Mouse (Mus musculus): ENCODE measurements around the gene Tmem176a. TPM values are rescaled to one million over a fixed set of nuclear protein-coding genes. Genes with fewer than 3 reads are reported as not detected.
A peak's percentile ranks its signal among the peaks of the same experiment; 100 is the strongest.

Tmem176a gene
- polyA plus RNA-seq, 1 experiment from 2014 or later = 17.9 TPM

- no peaks in the 10 kb centered on the region for H3K9me3 ChIP-seq (replicated peaks; ENCODE audit: control insufficient read depth, low read length, poor library complexity, severe bottlenecking)
- no peaks in the 10 kb centered on the region for H3K27me3 ChIP-seq (ENCODE audit: control insufficient read depth, insufficient read depth, low read depth, low read length)
- no peak overlapping the region for H3K4me2 ChIP-seq (ENCODE audit: low read length)
- no peaks in the 10 kb centered on the region for H3K36me3 ChIP-seq (ENCODE audit: control insufficient read depth, insufficient read depth, low read length)
- H3K4me1 ChIP-seq (ENCODE audit: control insufficient read depth, insufficient read depth, low read length) = no peaks in the 10 kb centered on the region
- H3K4me3 ChIP-seq (ENCODE audit: low read depth, low read length) = no peak overlapping the region
- no peak overlapping the region for H3K27ac ChIP-seq (ENCODE audit: low read length)
- ATAC-seq = no peak
- H3K9ac ChIP-seq (ENCODE audit: low read depth, low read length) = no peak overlapping the region
- WGBS = 50% methylated on average over 8 of the region's 8 CpGs
These were observed 17.0 kb downstream of the Tmem176a start for GRCm38 (mm10) chr6:48857613-48858302.

DNA sequence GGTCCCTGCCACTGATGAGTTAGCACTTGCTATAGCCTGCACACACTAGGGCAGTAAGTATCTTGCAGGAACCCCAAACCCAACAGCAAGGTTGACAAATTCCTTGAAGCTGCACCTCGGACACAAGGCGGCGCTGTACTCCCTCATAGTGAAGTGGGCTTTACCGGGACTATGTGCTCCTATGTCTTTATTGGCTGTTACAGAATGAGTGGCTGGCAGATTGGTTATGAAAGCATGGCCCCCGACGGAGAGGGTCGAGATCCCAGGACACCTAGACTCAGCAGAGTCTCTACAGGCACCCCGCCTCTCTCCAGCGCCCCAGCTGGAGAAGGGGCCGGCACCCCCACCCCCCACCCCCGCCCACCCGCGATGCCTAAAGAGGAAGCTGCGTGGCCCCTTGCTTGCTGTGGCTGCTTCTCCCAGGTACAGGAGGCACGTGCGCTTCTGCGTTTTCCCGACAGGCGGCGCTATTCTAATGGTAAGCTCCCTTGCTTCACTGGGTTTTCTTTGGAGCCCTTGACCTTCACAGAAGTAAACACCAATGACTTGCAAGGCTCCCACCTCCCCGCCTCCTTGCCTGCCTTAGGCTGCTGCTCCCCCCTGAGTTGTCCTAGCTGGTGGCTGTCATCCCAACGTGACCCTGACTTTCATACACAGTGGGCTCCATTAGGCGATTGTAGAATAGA, 19.6 kb downstream of the Tmem176a start:
- H3K4me2 ChIP-seq (ENCODE audit: low read length) = peak overlapping the region; percentile 38
- no peaks in the 10 kb centered on the region for H3K36me3 ChIP-seq (ENCODE audit: control insufficient read depth, insufficient read depth, low read length)
- no peaks in the 10 kb centered on the region for H3K27me3 ChIP-seq (ENCODE audit: control insufficient read depth, insufficient read depth, low read depth, low read length)
- no peaks in the 10 kb centered on the region for H3K4me1 ChIP-seq (ENCODE audit: control insufficient read depth, insufficient read depth, low read length)
- no peak for ATAC-seq
- H3K9me3 ChIP-seq (replicated peaks; ENCODE audit: control insufficient read depth, low read length, poor library complexity, severe bottlenecking) = no peaks in the 10 kb centered on the region
- H3K4me3 ChIP-seq (ENCODE audit: low read depth, low read length) = 0 out of 2 replicates have a peak overlapping the region, but pooled peaks have one; percentile 4
- no peak overlapping the region for H3K27ac ChIP-seq (ENCODE audit: low read length)
- no peak overlapping the region for H3K9ac ChIP-seq (ENCODE audit: low read depth, low read length)
- 12% methylated on average over 21 of the region's 23 CpGs for WGBS

- Histone ChIP-seq H3K4me2 (ENCODE audit: low read length) (no peak overlapping the region), H3K36me3 (ENCODE audit: control insufficient read depth, insufficient read depth, low read length) (no peaks in the 10 kb centered on the region), H3K27me3 (ENCODE audit: control insufficient read depth, insufficient read depth, low read depth, low read length) (no peaks in the 10 kb centered on the region), H3K9ac (ENCODE audit: low read depth, low read length) (no peak overlapping the region), H3K27ac (ENCODE audit: low read length) (no peak overlapping the region), H3K4me3 (ENCODE audit: low read depth, low read length) (no peak overlapping the region), H3K9me3 (replicated peaks; ENCODE audit: control insufficient read depth, low read length, poor library complexity, severe bottlenecking) (no peaks in the 10 kb centered on the region), H3K4me1 (ENCODE audit: control insufficient read depth, insufficient read depth, low read length) (no peaks in the 10 kb centered on the region)
- 96% methylated on average over 1 of the region's 1 CpGs for WGBS
- ATAC-seq = no peak
These were observed 20.1 kb downstream of the Tmem176a start for GRCm38 (mm10) chr6:48860851-48861250.

DNA sequence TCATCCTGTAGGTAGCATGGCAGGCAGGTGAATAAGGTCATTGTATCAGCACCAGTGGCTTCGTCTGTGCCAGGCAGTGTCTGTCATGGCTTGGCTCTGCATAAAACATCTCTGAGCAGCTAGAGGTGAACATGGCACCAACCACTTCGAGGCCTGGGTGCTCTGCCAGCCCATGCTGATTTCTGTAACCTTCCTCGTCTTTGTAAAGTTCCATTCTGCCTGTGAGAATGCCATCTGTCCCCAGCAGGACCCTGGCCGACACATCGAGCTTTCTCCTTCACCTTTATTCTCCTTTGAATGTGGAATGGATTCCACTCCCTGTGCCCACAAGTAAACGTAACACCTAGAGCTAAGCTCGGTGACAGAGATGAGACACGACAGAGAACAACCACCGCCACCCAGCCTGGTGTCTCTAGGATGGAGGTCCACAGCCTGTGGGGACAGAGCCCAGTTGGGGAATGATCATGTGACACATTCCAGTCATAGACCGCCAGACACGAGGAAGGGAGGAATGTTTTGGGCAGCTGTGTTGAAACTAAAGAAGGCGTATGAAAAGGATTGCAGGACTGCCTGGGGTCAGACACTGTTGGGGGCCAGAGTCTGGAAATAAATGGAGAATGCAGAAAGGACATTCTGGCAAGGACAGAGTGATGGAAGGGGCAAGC, 21.0 kb downstream of the Tmem176a start:
- H3K4me1 ChIP-seq (ENCODE audit: control insufficient read depth, insufficient read depth, low read length) = no peaks in the 10 kb centered on the region
- no peaks in the 10 kb centered on the region for H3K27me3 ChIP-seq (ENCODE audit: control insufficient read depth, insufficient read depth, low read depth, low read length)
- H3K4me2 ChIP-seq (ENCODE audit: low read length) = no peak overlapping the region
- H3K36me3 ChIP-seq (ENCODE audit: control insufficient read depth, insufficient read depth, low read length) = no peaks in the 10 kb centered on the region
- H3K27ac ChIP-seq (ENCODE audit: low read length) = no peak overlapping the region
- no peak overlapping the region for H3K9ac ChIP-seq (ENCODE audit: low read depth, low read length)
- 74% methylated on average over 12 of the region's 12 CpGs for WGBS
- ATAC-seq = no peak
- no peaks in the 10 kb centered on the region for H3K9me3 ChIP-seq (replicated peaks; ENCODE audit: control insufficient read depth, low read length, poor library complexity, severe bottlenecking)
- no peak overlapping the region for H3K4me3 ChIP-seq (ENCODE audit: low read depth, low read length)

- 83% methylated on average over 4 of the region's 4 CpGs for WGBS
- Histone ChIP-seq H3K9me3 (replicated peaks; ENCODE audit: control insufficient read depth, low read length, poor library complexity, severe bottlenecking) (no peaks in the 10 kb centered on the region), H3K4me1 (ENCODE audit: control insufficient read depth, insufficient read depth, low read length) (peaks cover 3% of the 10 kb centered on the region; the same call in 1 of the 2 replicates), H3K4me3 (ENCODE audit: low read depth, low read length) (no peak overlapping the region), H3K27ac (ENCODE audit: low read length) (no peak overlapping the region), H3K36me3 (ENCODE audit: control insufficient read depth, insufficient read depth, low read length) (no peaks in the 10 kb centered on the region), H3K4me2 (ENCODE audit: low read length) (no peak overlapping the region), H3K9ac (ENCODE audit: low read depth, low read length) (no peak overlapping the region), H3K27me3 (ENCODE audit: control insufficient read depth, insufficient read depth, low read depth, low read length) (no peaks in the 10 kb centered on the region)
- no peak for ATAC-seq
These were observed 22.1 kb downstream of the Tmem176a start for GRCm38 (mm10) chr6:48862816-48863215.

GRCm38 (mm10) chr6:48863488-48863887, 22.8 kb downstream of the Tmem176a start:
- Histone ChIP-seq H3K27me3 (ENCODE audit: control insufficient read depth, insufficient read depth, low read depth, low read length) (no peaks in the 10 kb centered on the region), H3K4me1 (ENCODE audit: control insufficient read depth, insufficient read depth, low read length) (peaks cover 3% of the 10 kb centered on the region; the same call in 1 of the 2 replicates), H3K27ac (ENCODE audit: low read length) (no peak overlapping the region), H3K4me3 (ENCODE audit: low read depth, low read length) (no peak overlapping the region), H3K9me3 (replicated peaks; ENCODE audit: control insufficient read depth, low read length, poor library complexity, severe bottlenecking) (no peaks in the 10 kb centered on the region), H3K9ac (ENCODE audit: low read depth, low read length) (no peak overlapping the region), H3K36me3 (ENCODE audit: control insufficient read depth, insufficient read depth, low read length) (no peaks in the 10 kb centered on the region), H3K4me2 (ENCODE audit: low read length) (no peak overlapping the region)
- ATAC-seq = no peak
- WGBS = 85% methylated on average over 7 of the region's 7 CpGs

DNA sequence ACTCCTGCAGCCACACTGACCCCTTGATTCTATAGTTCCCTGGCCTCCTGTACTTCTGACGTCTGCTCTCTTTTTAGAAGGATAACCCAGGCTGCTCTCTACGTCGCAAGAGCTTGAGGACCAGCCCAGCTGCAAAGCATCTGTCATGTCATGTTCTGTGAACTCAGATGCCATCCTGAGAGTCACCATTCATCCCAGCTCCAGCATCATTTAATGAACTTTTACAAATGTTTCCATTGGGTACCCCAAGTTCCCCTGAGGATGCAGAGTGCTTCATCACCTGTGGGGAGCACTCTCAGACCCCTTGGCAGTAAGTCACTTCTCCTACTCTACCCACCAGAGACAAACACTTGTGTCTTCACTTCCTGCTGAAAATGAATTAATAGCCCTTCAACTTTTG, 23.5 kb downstream of the Tmem176a start:
- Histone ChIP-seq H3K4me1 (ENCODE audit: control insufficient read depth, insufficient read depth, low read length) (peaks cover 3% of the 10 kb centered on the region; the same call in 1 of the 2 replicates), H3K36me3 (ENCODE audit: control insufficient read depth, insufficient read depth, low read length) (no peaks in the 10 kb centered on the region), H3K9me3 (replicated peaks; ENCODE audit: control insufficient read depth, low read length, poor library complexity, severe bottlenecking) (no peaks in the 10 kb centered on the region), H3K4me2 (ENCODE audit: low read length) (no peak overlapping the region), H3K9ac (ENCODE audit: low read depth, low read length) (no peak overlapping the region), H3K27ac (ENCODE audit: low read length) (no peak overlapping the region), H3K4me3 (ENCODE audit: low read depth, low read length) (no peak overlapping the region), H3K27me3 (ENCODE audit: control insufficient read depth, insufficient read depth, low read depth, low read length) (no peaks in the 10 kb centered on the region)
- WGBS = 62% methylated on average over 3 of the region's 3 CpGs
- ATAC-seq = no peak

DNA sequence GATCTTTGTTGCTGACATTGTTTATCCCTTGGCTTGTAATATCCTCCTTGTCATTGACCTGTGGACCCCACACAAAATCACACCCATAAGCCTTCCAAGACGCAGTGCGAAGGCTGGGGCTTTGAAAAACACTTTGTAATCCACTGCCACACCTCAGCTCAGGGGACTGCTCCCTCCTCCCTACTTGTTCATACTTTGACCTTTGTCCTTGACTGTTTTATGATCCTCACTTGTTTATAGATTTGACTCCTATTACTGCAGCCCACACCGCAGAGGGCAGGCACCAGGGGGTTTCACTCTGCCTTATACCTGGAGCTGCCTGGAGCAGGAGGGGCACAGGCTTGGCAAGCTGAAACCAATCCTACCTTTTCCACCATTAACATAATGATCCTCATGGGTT, 24.0 kb downstream of the Tmem176a start:
- Histone ChIP-seq H3K36me3 (ENCODE audit: control insufficient read depth, insufficient read depth, low read length) (no peaks in the 10 kb centered on the region), H3K27ac (ENCODE audit: low read length) (no peak overlapping the region), H3K4me3 (ENCODE audit: low read depth, low read length) (no peak overlapping the region), H3K4me2 (ENCODE audit: low read length) (no peak overlapping the region), H3K9ac (ENCODE audit: low read depth, low read length) (no peak overlapping the region), H3K4me1 (ENCODE audit: control insufficient read depth, insufficient read depth, low read length) (peaks cover 3% of the 10 kb centered on the region; the same call in 1 of the 2 replicates), H3K27me3 (ENCODE audit: control insufficient read depth, insufficient read depth, low read depth, low read length) (no peaks in the 10 kb centered on the region), H3K9me3 (replicated peaks; ENCODE audit: control insufficient read depth, low read length, poor library complexity, severe bottlenecking) (no peaks in the 10 kb centered on the region)
- ATAC-seq = no peak
- WGBS = 63% methylated on average over 3 of the region's 3 CpGs
